Mouse (Mus musculus): ENCODE measurements around the gene Jmjd1c. TPM values are rescaled to one million over a fixed set of nuclear protein-coding genes. Genes with fewer than 3 reads are reported as not detected.

The Jmjd1c gene
- polyA plus RNA-seq, 1 experiment = 6.2 TPM

DNA sequence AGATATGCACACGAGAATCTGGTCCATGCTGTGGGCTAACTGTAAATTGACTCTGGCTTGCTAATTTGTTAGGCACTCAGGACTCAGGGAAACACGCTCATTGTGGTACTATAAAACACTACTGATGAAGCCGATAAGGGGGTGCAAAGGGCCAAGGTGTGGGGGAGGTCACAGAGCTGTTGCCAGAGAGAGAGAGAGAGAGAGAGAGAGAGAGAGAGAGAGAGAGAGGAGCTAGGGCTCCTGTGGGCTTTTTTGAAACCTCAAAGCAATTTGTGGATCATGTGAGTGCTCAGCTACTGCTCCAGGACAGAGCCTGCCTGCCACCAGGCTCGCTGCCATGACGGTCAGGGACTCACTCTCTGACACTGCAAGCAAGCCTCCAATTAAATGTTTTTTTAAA is 202.9 kb downstream of the Jmjd1c start:
- TF ChIP-seq MAX (IDR thresholded peaks at IDR 0.05) = no peak
- no peak for TF ChIP-seq CTCF (IDR thresholded peaks at IDR 0.05; ENCODE audit: control insufficient read depth, insufficient read depth, insufficient read length)
- TF ChIP-seq MYOG (IDR thresholded peaks at IDR 0.05; ENCODE audit: control insufficient read depth, extremely low read depth, insufficient read length) = no peak
- no peak for TF ChIP-seq FOSL1 (IDR thresholded peaks at IDR 0.05; ENCODE audit: insufficient read depth, low read length, poor library complexity, severe bottlenecking)
- TF ChIP-seq MYOD1 (IDR thresholded peaks at IDR 0.05; ENCODE audit: control insufficient read depth, insufficient read length, low read depth) = no peak
- no peak for TF ChIP-seq USF1 (IDR thresholded peaks at IDR 0.05; ENCODE audit: low read depth)
- no peak for TF ChIP-seq CEBPB (IDR thresholded peaks at IDR 0.05; ENCODE audit: low read depth)
- Histone ChIP-seq H3ac (ENCODE audit: control insufficient read depth, insufficient read length, low read depth) (no peak overlapping the region), H3K36me3 (ENCODE audit: control insufficient read depth, insufficient read depth) (no peaks in the 10 kb centered on the region), H3K79me2 (ENCODE audit: control insufficient read depth, insufficient read depth) (no peaks in the 10 kb centered on the region), H3K27me3 (ENCODE audit: control insufficient read depth, insufficient read depth, insufficient read length) (no peaks in the 10 kb centered on the region), H3K79me3 (ENCODE audit: low read depth) (no peaks in the 10 kb centered on the region), H3K4me3 (ENCODE audit: insufficient read depth, poor library complexity, severe bottlenecking) (no peak overlapping the region)

DNA sequence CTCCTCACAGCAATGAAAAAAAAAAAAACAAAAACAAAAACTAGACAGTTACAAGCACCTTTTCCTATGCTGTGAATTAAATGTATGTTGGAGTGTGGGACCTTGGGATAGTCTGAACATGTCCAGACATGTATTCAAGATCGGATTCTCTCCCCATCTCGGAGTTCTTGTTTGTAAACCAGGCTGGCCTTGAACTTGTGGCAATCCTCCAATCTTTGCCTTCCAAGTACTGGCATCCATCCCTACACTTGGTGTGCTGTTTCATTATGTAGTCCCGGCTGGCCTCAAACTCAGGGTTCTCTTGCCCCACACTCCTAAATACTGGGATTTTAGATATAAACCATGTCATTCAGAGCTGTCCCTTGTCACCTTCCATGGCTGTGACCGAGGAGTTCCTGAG is 203.4 kb downstream of the Jmjd1c start:
- no peaks in the 10 kb centered on the region for H3K79me2 ChIP-seq (ENCODE audit: control insufficient read depth, insufficient read depth)
- H3K79me3 ChIP-seq (ENCODE audit: low read depth) = no peaks in the 10 kb centered on the region
- no peaks in the 10 kb centered on the region for H3K36me3 ChIP-seq (ENCODE audit: control insufficient read depth, insufficient read depth)
- TF ChIP-seq MAX (IDR thresholded peaks at IDR 0.05) (no peak), CTCF (IDR thresholded peaks at IDR 0.05; ENCODE audit: control insufficient read depth, insufficient read depth, insufficient read length) (no peak), MYOD1 (IDR thresholded peaks at IDR 0.05; ENCODE audit: control insufficient read depth, insufficient read length, low read depth) (no peak), FOSL1 (IDR thresholded peaks at IDR 0.05; ENCODE audit: insufficient read depth, low read length, poor library complexity, severe bottlenecking) (no peak), MYOG (IDR thresholded peaks at IDR 0.05; ENCODE audit: control insufficient read depth, extremely low read depth, insufficient read length) (no peak), USF1 (IDR thresholded peaks at IDR 0.05; ENCODE audit: low read depth) (no peak), CEBPB (IDR thresholded peaks at IDR 0.05; ENCODE audit: low read depth) (no peak)
- no peak overlapping the region for H3ac ChIP-seq (ENCODE audit: control insufficient read depth, insufficient read length, low read depth)
- no peaks in the 10 kb centered on the region for H3K27me3 ChIP-seq (ENCODE audit: control insufficient read depth, insufficient read depth, insufficient read length)
- H3K4me3 ChIP-seq (ENCODE audit: insufficient read depth, poor library complexity, severe bottlenecking) = no peak overlapping the region

DNA sequence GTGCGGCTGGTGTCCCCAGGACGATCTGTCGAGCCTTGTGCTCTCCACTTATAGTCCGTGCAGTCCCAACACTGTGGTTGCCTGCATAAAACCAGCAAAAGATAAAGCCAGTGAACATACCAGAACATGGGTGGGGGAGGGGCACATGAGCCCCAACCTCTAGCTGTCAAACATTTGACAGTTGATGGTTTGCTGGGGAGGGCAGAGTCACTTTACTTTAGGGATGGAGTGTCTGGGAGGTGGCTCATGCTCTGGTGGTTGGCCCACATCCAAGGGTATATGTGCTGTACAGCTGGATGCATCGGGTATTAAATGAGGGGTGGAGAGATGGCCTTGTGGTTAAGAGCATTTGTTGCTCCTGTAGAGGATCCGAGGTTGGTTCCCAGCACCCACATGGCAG is 205.1 kb downstream of the Jmjd1c start:
- no peak overlapping the region for H3ac ChIP-seq (ENCODE audit: control insufficient read depth, insufficient read length, low read depth)
- no peak for TF ChIP-seq FOSL1 (IDR thresholded peaks at IDR 0.05; ENCODE audit: insufficient read depth, low read length, poor library complexity, severe bottlenecking)
- TF ChIP-seq MAX (IDR thresholded peaks at IDR 0.05) = no peak
- TF ChIP-seq CTCF (IDR thresholded peaks at IDR 0.05; ENCODE audit: control insufficient read depth, insufficient read depth, insufficient read length) = no peak
- TF ChIP-seq USF1 (IDR thresholded peaks at IDR 0.05; ENCODE audit: low read depth) = no peak
- TF ChIP-seq MYOD1 (IDR thresholded peaks at IDR 0.05; ENCODE audit: control insufficient read depth, insufficient read length, low read depth) = no peak
- no peak for TF ChIP-seq MYOG (IDR thresholded peaks at IDR 0.05; ENCODE audit: control insufficient read depth, extremely low read depth, insufficient read length)
- no peak for TF ChIP-seq CEBPB (IDR thresholded peaks at IDR 0.05; ENCODE audit: low read depth)
- H3K27me3 ChIP-seq (ENCODE audit: control insufficient read depth, insufficient read depth, insufficient read length) = no peaks in the 10 kb centered on the region
- H3K36me3 ChIP-seq (ENCODE audit: control insufficient read depth, insufficient read depth) = no peaks in the 10 kb centered on the region
- H3K79me2 ChIP-seq (ENCODE audit: control insufficient read depth, insufficient read depth) = no peaks in the 10 kb centered on the region
- no peak overlapping the region for H3K4me3 ChIP-seq (ENCODE audit: insufficient read depth, poor library complexity, severe bottlenecking)
- no peaks in the 10 kb centered on the region for H3K79me3 ChIP-seq (ENCODE audit: low read depth)

DNA sequence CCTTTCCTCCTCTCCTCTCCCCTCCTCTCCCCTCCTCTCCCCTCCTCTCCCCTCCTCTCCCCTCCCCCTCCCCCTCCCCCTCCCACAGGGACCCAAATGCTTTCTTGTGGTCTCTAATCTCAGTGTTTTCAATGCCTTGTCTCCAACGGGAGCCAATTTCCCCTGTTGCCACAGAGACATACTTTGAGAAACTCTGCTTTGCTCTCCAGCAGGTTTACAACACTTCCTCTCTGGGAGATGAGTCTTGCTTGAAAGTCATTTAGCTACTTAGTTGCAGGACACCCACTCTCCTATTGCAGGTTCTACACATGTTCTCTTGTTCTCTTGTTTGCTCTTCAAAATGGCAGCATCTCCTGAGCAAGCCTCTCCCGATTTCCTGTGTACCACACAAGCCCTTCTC is 206.4 kb downstream of the Jmjd1c start:
- TF ChIP-seq MYOG (IDR thresholded peaks at IDR 0.05; ENCODE audit: control insufficient read depth, extremely low read depth, insufficient read length) = no peak
- TF ChIP-seq USF1 (IDR thresholded peaks at IDR 0.05; ENCODE audit: low read depth) = no peak
- no peak for TF ChIP-seq MAX (IDR thresholded peaks at IDR 0.05)
- TF ChIP-seq MYOD1 (IDR thresholded peaks at IDR 0.05; ENCODE audit: control insufficient read depth, insufficient read length, low read depth) = no peak
- no peak for TF ChIP-seq FOSL1 (IDR thresholded peaks at IDR 0.05; ENCODE audit: insufficient read depth, low read length, poor library complexity, severe bottlenecking)
- TF ChIP-seq CEBPB (IDR thresholded peaks at IDR 0.05; ENCODE audit: low read depth) = no peak
- no peak for TF ChIP-seq CTCF (IDR thresholded peaks at IDR 0.05; ENCODE audit: control insufficient read depth, insufficient read depth, insufficient read length)
- Histone ChIP-seq H3K4me3 (ENCODE audit: insufficient read depth, poor library complexity, severe bottlenecking) (no peak overlapping the region), H3K36me3 (ENCODE audit: control insufficient read depth, insufficient read depth) (no peaks in the 10 kb centered on the region), H3ac (ENCODE audit: control insufficient read depth, insufficient read length, low read depth) (no peak overlapping the region), H3K27me3 (ENCODE audit: control insufficient read depth, insufficient read depth, insufficient read length) (no peaks in the 10 kb centered on the region), H3K79me3 (ENCODE audit: low read depth) (no peaks in the 10 kb centered on the region), H3K79me2 (ENCODE audit: control insufficient read depth, insufficient read depth) (no peaks in the 10 kb centered on the region)

Other genes starting within 250 kb of the Jmjd1c start
- 14.7 TPM for gene Reep3, start 820 bp downstream of the Jmjd1c start, polyA plus RNA-seq (2012; fragmentation: generic; extraction: Trizol)
- gene Nrbf2, start 189.2 kb downstream of the Jmjd1c start, polyA plus RNA-seq (2012; fragmentation: generic; extraction: Trizol) = 14.8 TPM